Comparison of ENCODE assay signal across 23 mouse cellular contexts in the genomic region with DNA sequence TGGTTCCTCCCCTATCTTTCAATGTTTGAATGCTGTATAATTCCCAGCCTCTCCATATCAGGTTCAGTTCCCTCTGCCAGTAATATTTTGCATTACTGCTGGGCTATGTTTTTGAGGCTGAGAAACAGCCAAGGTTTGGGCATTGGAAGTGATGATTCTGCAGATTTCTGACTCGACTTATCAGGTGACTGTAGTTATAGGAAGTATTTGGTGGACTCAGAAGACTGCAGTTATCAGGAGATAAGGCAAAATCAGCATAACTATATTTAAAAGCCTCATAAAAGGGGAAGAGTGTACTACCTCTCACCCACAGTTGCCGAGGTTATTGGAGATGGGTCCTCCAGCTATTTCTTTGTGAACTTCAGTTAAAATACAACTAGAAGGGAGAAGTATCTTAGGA. TPM values are rescaled to one million over a fixed set of nuclear protein-coding genes. Genes with fewer than 3 reads are reported as not detected.
"Had no signal": no experiment of that assay in that cellular context is flagged by ENCODE, and none has a peak within 500 bp of the region (broad histone marks: within the 10 kb centered on the region; RNA-seq: fewer than 3 reads in every experiment).

No protein-coding gene starts in this region.

- H3K9ac ChIP-seq: lung, embryonic 15.5 days; midbrain, embryonic 12.5 days; neural tube, embryonic 13.5 days; neural tube, embryonic 15.5 days; stomach, embryonic 15.5 days had no signal

- H3K27ac ChIP-seq: lung, embryonic 15.5 days; macrophage; midbrain, embryonic 10.5 days; midbrain, embryonic 12.5 days; neural tube, embryonic 13.5 days; neural tube, embryonic 15.5 days; stomach, embryonic 15.5 days; stomach, postnatal 0 days had no signal

- H3K36me3 ChIP-seq: lung, embryonic 15.5 days; stomach, embryonic 15.5 days had no signal

- H3K9me3 ChIP-seq: lung, embryonic 15.5 days; midbrain, embryonic 10.5 days; midbrain, embryonic 12.5 days; neural tube, embryonic 13.5 days; neural tube, embryonic 15.5 days; stomach, embryonic 15.5 days had no signal

- H3K4me1 ChIP-seq: lung, embryonic 15.5 days; midbrain, embryonic 10.5 days; midbrain, embryonic 12.5 days; neural tube, embryonic 13.5 days; neural tube, embryonic 15.5 days; stomach, embryonic 15.5 days had no signal

- H3K27me3 ChIP-seq: lung, embryonic 15.5 days; midbrain, embryonic 12.5 days; neural tube, embryonic 13.5 days; neural tube, embryonic 15.5 days; stomach, embryonic 15.5 days had no signal

- DNase-seq: lung, adult 18-20 months; lung, postnatal 14 days; lung, postnatal 36 days; midbrain, embryonic 14.5 days; right cerebral cortex, postnatal 14 days; thymus, adult 2 months; thymus, postnatal 14 days; thymus, postnatal 36 days had no signal

- ATAC-seq: lung, postnatal 0 days; midbrain, embryonic 16.5 days had no signal

- H3K4me3 ChIP-seq: lung, embryonic 15.5 days; midbrain, embryonic 10.5 days; midbrain, embryonic 12.5 days; myocyte; neural tube, embryonic 13.5 days; neural tube, embryonic 15.5 days; stomach, embryonic 15.5 days had no signal

RNA-seq across cellular contexts. Expression of gene Oaz3, which starts 12.7 kb away (rescaled TPM):
- total RNA-seq: megakaryocyte, adult 5-6 weeks; megakaryocyte-erythroid progenitor cell, adult 5-6 weeks had no signal
- polyA plus RNA-seq: macrophage; spleen, adult 2 months had no signal

RNA-seq across cellular contexts. Expression of gene Lingo4, which starts 32.7 kb away (rescaled TPM):
- total RNA-seq: megakaryocyte, adult 5-6 weeks had no signal
- polyA plus RNA-seq: macrophage; myocyte; testis, adult 2 months had no signal

RNA-seq across cellular contexts. Expression of gene Celf3, which starts 47.1 kb away (rescaled TPM):
- total RNA-seq: megakaryocyte, adult 5-6 weeks; megakaryocyte-erythroid progenitor cell, adult 5-6 weeks had no signal
- polyA plus RNA-seq: macrophage; spleen, adult 2 months had no signal
